Mouse (Mus musculus): ENCODE results near the gene Rp2.

DNA sequence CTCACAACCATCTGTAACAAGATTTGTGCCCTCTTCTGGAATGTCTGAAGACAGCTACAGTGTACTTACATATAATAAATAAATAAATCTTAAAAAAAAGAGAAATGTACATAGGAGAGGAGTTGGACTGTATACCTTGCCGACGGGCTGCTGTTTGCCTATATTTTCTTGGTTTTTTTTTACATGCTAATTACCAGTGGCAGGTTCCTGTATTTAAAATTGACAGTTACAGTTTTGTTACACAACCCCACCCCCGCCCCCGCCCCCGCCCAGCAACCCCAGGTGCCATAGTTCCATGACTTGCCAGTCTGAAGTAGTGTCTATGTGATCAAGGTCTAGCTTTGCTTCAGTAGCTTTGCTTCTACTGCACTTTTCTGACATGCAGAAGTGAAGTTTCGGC lies 18.0 kb downstream of the Rp2 start:
- TF ChIP-seq CTCF (IDR thresholded peaks at IDR 0.05; ENCODE audit: low read depth, low read length) (no peak), TAL1 (conservative IDR thresholded peaks at IDR 0.05; ENCODE audit: low read depth, low read length) (no peak), GATA1 (IDR thresholded peaks at IDR 0.05; ENCODE audit: borderline replicate concordance, low read length) (no peak), GATA2 (IDR thresholded peaks at IDR 0.05; ENCODE audit: borderline replicate concordance, low read depth, low read length) (no peak), POLR2AphosphoS5 (IDR thresholded peaks at IDR 0.05; ENCODE audit: insufficient replicate concordance, low read depth, low read length) (no peak)

Data from G1E (cell line).